Mouse (Mus musculus): Measurements from ENCODE around the gene Orai3. TPM values are rescaled to one million over a fixed set of nuclear protein-coding genes. Genes with fewer than 3 reads are reported as not detected.

Orai3 gene
- polyA plus RNA-seq, 1 experiment from 2014 or later = 33.4 TPM

DNA sequence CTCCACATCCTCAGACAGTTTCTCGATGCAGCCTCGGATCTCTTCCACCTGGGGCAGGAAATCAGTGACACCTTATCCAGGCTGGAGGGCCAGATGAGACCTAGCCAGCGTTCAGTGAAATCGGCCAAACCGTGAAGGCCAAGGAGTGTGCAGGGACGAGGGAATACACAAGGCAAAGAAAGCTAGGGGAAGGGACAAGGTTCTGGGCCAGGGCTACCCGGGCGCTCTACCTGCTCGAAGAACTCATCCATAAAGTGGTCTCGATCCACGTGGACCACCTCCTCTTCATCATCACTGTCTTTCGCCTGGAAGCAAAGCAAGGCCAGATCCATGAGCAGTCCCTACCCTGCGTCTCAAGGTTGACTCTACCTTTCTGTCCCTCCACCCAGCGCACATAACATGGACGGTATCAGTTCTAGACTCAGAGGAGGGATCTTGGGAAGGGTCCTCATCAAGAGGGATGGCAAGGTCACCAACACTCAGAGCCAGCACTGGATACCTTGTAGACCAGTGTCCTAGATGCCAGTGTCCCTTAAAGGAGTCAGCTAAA is 45.6 kb downstream of the Orai3 start:
- WGBS (ENCODE audit: missing documents) = 92% methylated on average over 14 of the region's 15 CpGs
- Histone ChIP-seq H3K4me3 (ENCODE audit: inconsistent target) (no peak overlapping the region), H3K36me3 (ENCODE audit: inconsistent target) (no peaks in the 10 kb centered on the region), H3K79me2 (ENCODE audit: inconsistent target) (no peaks in the 10 kb centered on the region), H3K27ac (no peak overlapping the region)

DNA sequence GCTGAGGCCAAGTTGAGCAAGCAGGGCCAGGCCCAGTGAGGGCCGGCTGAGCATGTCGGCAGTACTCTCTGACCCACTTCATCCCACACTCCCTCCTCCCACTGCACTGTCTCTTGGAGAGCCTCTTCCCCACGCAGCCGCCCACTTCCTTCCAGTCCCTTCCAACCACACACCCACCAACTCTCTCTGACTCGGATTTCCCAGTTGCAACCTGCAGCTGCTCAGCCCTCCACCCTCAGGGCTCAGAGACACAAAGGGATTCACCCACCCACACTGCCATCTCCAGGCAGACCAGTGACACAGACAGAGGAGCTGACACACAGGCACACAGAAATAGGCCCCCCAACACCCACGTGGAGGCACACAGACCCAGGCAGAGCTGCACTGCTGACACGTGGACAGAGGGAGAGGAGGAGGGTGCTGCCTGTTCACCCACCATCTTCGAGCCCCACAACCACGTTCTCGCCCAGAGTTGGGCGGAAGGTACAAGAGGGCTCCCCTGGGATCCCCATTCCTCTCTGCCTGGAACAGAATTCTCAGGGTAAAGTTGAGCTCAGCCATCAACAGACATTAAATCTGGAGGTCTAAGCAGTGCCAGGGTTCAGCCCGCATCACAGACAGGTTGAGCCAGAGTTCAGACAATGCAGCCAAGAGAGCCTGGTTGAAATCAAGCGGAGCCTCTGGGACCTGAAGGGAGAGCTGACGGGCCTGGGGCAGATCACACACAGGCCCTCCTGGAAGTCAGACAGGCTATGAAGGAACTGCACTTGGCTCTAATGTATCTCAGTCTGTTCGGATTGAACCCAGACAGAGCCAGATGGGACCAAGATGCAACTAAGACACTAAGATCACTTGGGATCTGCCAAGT is 46.6 kb downstream of the Orai3 start:
- Histone ChIP-seq H3K36me3 (ENCODE audit: inconsistent target) (no peaks in the 10 kb centered on the region), H3K79me2 (ENCODE audit: inconsistent target) (no peaks in the 10 kb centered on the region), H3K27ac (no peak overlapping the region), H3K4me3 (ENCODE audit: inconsistent target) (no peak overlapping the region)
- 45% methylated on average over 15 of the region's 15 CpGs for WGBS (ENCODE audit: missing documents)

DNA sequence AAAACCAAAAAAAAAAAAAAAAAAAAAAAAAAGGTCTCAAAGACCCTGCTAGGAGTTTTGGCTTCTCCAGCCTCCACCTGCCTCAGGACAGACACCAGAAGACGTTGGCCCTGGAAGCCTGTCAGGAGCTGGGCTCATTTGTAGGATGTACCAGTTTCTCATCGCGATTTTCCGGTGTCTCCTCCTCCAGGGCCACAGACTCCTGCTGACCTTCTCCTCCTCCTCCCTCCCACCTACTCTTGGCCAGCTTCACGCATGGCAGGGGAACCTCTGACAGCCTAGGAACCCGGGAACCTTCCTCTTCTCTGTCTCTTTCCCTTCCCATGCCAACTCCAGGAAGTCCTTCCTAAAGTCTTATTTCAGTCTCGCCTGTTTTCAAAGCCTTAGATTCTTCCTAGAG is 47.4 kb downstream of the Orai3 start:
- H3K4me3 ChIP-seq (ENCODE audit: inconsistent target) = no peak overlapping the region
- 84% methylated on average over 7 of the region's 7 CpGs for WGBS (ENCODE audit: missing documents)
- H3K36me3 ChIP-seq (ENCODE audit: inconsistent target) = no peaks in the 10 kb centered on the region
- H3K27ac ChIP-seq = no peak overlapping the region
- no peaks in the 10 kb centered on the region for H3K79me2 ChIP-seq (ENCODE audit: inconsistent target)

DNA sequence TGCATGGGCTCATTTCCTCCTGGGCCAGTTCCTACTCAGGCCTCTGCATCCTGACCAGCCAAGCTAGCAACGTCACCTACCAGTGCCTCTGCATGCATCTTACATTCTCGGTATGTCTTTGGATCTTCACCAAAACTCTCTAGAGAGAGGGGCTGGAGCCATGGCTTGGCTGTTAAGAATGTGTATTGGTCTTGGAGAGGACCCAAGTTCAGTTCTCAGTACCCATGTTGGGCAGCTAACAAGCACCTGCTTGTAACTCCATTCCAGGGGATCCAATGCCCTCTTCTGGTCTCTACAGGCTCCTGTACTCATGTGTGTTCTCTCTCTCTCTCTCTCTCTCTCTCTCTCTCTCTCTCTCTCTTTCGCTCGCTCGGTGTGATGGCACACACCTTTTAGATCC is 48.2 kb downstream of the Orai3 start:
- Histone ChIP-seq H3K27ac (no peak overlapping the region), H3K4me3 (ENCODE audit: inconsistent target) (no peak overlapping the region), H3K36me3 (ENCODE audit: inconsistent target) (no peaks in the 10 kb centered on the region), H3K79me2 (ENCODE audit: inconsistent target) (no peaks in the 10 kb centered on the region)
- 98% methylated on average over 5 of the region's 5 CpGs for WGBS (ENCODE audit: missing documents)

DNA sequence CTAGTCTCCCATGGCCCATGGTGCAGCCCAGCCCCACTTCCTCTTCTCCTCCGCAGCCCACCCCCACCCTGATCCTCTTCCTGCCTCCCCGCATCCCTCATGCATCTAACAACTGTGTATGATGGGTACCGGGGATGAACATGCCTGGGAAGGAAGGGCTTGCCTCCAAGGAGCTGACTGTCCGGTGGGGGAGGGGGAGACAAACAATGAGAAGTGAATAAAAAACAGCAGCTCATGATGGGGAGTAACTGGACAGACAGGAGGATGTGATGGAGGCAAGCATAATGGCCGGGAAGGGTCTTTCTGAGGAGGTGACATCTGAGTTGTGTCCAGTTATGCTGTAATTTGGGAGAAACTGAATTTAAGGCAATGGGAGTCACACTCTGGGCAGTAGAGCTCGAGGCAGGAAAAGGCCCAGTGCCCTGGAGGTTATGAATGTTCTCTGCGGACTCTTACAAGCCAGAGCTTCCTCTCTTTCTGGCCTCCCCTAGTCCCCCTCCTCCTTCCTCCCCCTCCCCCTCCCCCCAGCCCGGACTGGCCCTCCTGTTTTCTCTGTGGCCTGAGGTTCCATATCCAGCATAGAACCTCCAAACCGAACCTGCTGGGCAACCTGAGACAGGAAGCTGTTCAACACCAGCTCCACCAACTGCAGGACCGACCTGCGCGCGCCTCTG is 51.4 kb downstream of the Orai3 start:
- WGBS (ENCODE audit: missing documents) = 50% methylated on average over 12 of the region's 13 CpGs
- Histone ChIP-seq H3K79me2 (ENCODE audit: inconsistent target) (no peaks in the 10 kb centered on the region), H3K27ac (no peak overlapping the region), H3K36me3 (ENCODE audit: inconsistent target) (no peaks in the 10 kb centered on the region), H3K4me3 (ENCODE audit: inconsistent target) (no peak overlapping the region)

DNA sequence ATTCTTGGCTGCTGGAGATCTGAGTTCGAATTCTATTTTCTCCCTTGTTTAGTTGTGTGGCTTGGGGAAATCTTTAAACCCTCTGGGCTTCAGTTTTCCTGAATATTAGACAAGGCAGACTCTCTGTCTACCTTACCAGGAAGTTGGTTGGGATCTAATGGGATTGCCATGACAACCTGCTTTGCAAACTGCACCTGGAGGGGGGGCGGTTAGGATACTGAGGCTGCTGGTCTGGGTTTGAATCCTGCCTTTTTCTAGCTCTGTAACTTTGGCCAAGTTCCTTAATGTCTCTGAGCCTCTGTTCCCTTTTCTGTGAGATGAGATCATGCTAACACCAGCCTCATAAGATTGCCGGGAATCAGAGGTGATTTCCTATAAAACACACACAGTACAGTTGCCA is 52.9 kb downstream of the Orai3 start:
- Histone ChIP-seq H3K36me3 (ENCODE audit: inconsistent target) (no peaks in the 10 kb centered on the region), H3K79me2 (ENCODE audit: inconsistent target) (no peaks in the 10 kb centered on the region), H3K27ac (no peak overlapping the region), H3K4me3 (ENCODE audit: inconsistent target) (no peak overlapping the region)
- 75% methylated on average over 3 of the region's 3 CpGs for WGBS (ENCODE audit: missing documents)

DNA sequence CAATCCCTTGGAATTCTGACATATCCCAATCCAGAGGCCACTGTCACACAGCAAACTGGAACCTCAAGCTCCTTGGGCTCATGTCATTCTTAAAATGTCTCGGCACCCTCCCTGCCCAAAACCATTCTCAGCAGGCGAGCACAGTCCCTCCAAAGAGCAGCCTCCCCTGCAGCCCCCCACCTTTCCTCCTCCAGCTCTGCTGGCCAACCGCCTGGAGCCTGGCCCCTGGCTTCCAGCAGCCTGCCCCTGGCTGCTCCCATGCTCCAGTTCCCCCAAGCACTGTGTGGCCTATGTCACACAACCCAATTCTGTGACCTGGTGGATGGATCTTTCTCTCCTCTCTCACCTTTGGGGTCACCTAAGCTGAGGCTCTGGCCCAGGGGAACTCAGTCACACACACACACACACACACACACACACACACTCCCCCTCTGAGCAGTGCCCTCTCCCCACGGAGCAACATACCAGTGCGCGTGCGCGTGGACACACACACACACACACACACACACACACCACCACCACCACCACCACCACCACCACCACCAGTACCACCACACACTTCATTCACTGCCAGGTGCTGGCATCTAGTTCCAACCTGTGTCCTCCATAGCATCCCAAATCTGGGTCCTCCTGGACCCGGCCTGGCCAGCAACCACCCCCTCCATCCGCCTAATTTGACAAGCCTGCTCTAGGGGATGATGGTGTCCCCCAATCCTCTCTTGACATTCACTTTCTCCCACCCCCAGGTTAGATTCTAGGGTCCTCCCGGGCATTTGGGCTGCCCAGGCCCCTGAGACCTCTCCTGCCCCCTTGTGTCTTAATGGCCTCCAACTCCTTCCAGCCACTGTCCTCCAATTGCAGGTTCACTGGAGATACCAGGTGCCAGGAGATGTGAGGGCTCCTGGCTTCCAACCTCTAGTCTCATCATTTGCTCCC is 53.9 kb downstream of the Orai3 start:
- H3K79me2 ChIP-seq (ENCODE audit: inconsistent target) = no peaks in the 10 kb centered on the region
- no peak overlapping the region for H3K27ac ChIP-seq
- 87% methylated on average over 10 of the region's 11 CpGs for WGBS (ENCODE audit: missing documents)
- no peak overlapping the region for H3K4me3 ChIP-seq (ENCODE audit: inconsistent target)
- no peaks in the 10 kb centered on the region for H3K36me3 ChIP-seq (ENCODE audit: inconsistent target)

DNA sequence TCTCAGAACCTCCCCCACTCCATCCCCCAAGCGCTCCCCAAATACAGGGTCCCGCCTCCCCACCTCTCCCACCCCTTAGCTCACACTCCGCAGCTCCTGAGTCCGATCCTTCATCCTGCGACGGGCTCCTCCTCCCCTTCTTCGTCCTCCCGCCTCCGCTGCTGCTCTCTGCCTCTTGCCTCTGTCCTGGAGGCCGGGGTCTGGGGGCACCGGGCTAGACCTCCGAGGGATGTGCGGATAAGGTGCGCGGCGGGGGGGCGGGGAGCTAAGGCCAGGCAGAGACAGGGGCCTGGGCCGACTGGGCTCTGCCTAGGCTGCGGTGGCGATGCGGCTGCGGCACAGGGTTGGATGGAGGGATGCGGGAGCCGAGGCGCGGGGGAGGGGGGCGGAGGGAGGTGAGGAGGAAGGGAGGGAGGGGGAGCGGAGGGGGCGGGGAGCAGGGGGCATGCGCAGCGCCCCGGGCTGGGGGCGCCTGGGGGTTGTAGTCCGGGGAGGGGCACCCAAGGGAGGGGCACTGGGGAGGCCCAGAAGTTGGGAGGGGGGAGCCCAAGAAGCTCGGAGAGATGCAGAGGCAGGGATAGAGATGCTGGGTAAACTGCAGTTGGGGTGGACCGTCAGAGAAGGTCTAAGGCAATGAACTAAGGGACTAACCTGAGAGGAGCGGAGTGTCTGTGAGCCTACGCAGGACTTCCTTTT is 54.7 kb downstream of the Orai3 start, which contains the start of the genes Stx4a and Stx1b:
Stx4a (plus strand) TSS at position 119 of the 696 bp plus-strand sequence.
Stx1b (minus strand) TSS at position 374 of the 696 bp plus-strand sequence.
- Histone ChIP-seq H3K79me2 (ENCODE audit: inconsistent target) (no peaks in the 10 kb centered on the region), H3K27ac (no peak within 1 kb of the TSS), H3K36me3 (ENCODE audit: inconsistent target) (no peaks in the 10 kb centered on the region), H3K4me3 (ENCODE audit: inconsistent target) (no peak within 1 kb of the TSS)
- WGBS (ENCODE audit: missing documents) = 40% methylated on average over 19 of the region's 38 CpGs

Other genes with a start within 250 kb of the Orai3 start
- gene Tmem265, start 208.4 kb upstream of the Orai3 start, polyA plus RNA-seq (2018) = not detected in 3 replicates
- 23.8 to 33.8 TPM (median 26.9 TPM) in 3 replicates for gene Phkg2, start 196.5 kb upstream of the Orai3 start, polyA plus RNA-seq (2018)
- 0.72 to 3.0 TPM (median 2.9 TPM) in 3 replicates for gene Ccdc189, start 181.2 kb upstream of the Orai3 start, polyA plus RNA-seq (2018)
- 27.1 to 29.6 TPM (median 28.3 TPM) in 3 replicates for gene Rnf40, start 181.0 kb upstream of the Orai3 start, polyA plus RNA-seq (2018)
- 5.9 to 11.5 TPM (median 8.2 TPM) in 3 replicates for gene Zfp629, start 154.0 kb upstream of the Orai3 start, polyA plus RNA-seq (2018)
- 16.0 to 37.5 TPM (median 23.3 TPM) in 3 replicates for gene Bcl7c, start 60.9 kb upstream of the Orai3 start, polyA plus RNA-seq (2018)
- not detected in 3 replicates for gene Ctf1, start 57.1 kb upstream of the Orai3 start, polyA plus RNA-seq (2018)
- not detected in 3 replicates for gene Ctf2, start 37.6 kb upstream of the Orai3 start, polyA plus RNA-seq (2018)
- 4.9 to 11.8 TPM (median 5.8 TPM) in 3 replicates for gene Fbxl19, start 25.3 kb upstream of the Orai3 start, polyA plus RNA-seq (2018)
- 11.6 to 14.1 TPM (median 12.7 TPM) in 3 replicates for gene Setd1a, start 6.9 kb downstream of the Orai3 start, polyA plus RNA-seq (2018)
- gene Gm49388, start 15.8 kb downstream of the Orai3 start, polyA plus RNA-seq (2018) = 0.49 to 3.2 TPM (median 0.57 TPM) in 3 replicates
- 14.9 to 55.1 TPM (median 55.0 TPM) in 3 replicates for gene Hsd3b7, start 30.8 kb downstream of the Orai3 start, polyA plus RNA-seq (2018)
- 150 to 165 TPM (median 155 TPM) in 3 replicates for gene Stx4a, start 54.5 kb downstream of the Orai3 start, polyA plus RNA-seq (2018)
- gene Stx1b, start 54.7 kb downstream of the Orai3 start, polyA plus RNA-seq (2018) = 0.05 to 0.09 TPM in 2 of 3 replicates, not detected in the other
- 14.9 to 18.4 TPM (median 16.3 TPM) in 3 replicates for gene Zfp646, start 106.4 kb downstream of the Orai3 start, polyA plus RNA-seq (2018)
- gene Zfp668, start 107.0 kb downstream of the Orai3 start, polyA plus RNA-seq (2018) = 3.2 to 5.8 TPM (median 4.7 TPM) in 3 replicates
- gene Prss53, start 121.2 kb downstream of the Orai3 start, polyA plus RNA-seq (2018) = 0.13 TPM in 1 of 3 replicates, not detected in the others
- gene Gm21974, start 125.6 kb downstream of the Orai3 start, polyA plus RNA-seq (2018) = not detected in 3 replicates
- gene Vkorc1, start 125.8 kb downstream of the Orai3 start, polyA plus RNA-seq (2018) = 38.2 to 42.7 TPM (median 41.1 TPM) in 3 replicates
- 30.8 to 48.5 TPM (median 38.0 TPM) in 3 replicates for gene Bckdk, start 134.3 kb downstream of the Orai3 start, polyA plus RNA-seq (2018)
- gene Kat8, start 142.7 kb downstream of the Orai3 start, polyA plus RNA-seq (2018) = 10.6 to 18.6 TPM (median 16.3 TPM) in 3 replicates
- not detected in 3 replicates for gene Prss8, start 160.3 kb downstream of the Orai3 start, polyA plus RNA-seq (2018)
- gene Prss36, start 176.9 kb downstream of the Orai3 start, polyA plus RNA-seq (2018) = 1.0 to 1.7 TPM (median 1.2 TPM) in 3 replicates
- gene Fus, start 197.6 kb downstream of the Orai3 start, polyA plus RNA-seq (2018) = 187 to 395 TPM (median 346 TPM) in 3 replicates
- 19.6 to 111 TPM (median 82.3 TPM) in 3 replicates for gene Pycard, start 224.1 kb downstream of the Orai3 start, polyA plus RNA-seq (2018)
- not detected in 3 replicates for gene Trim72, start 234.1 kb downstream of the Orai3 start, polyA plus RNA-seq (2018)

All from macrophage (primary cell).